Mouse (Mus musculus) myocyte (in vitro differentiated cells): ENCODE measurements around the gene Hsf2bp.

Source experiments
- MAX ChIP-seq: IDR thresholded peaks from one replicate; pipeline ENCODE4 v1.6.1; 2011; ENCODE audit warnings: low read depth, mild to moderate bottlenecking, control low read depth
- POLR2AphosphoS2 ChIP-seq: IDR thresholded peaks from one replicate; pipeline ENCODE4 v1.6.1; 2011; ENCODE audit warnings: low read depth, control low read depth; ENCODE audit not compliant: insufficient read length

- TF ChIP-seq MAX (no peak), POLR2AphosphoS2 (no peak)
Measured at GRCm38 (mm10) chr17:32057843-32058242, 21.7 kb upstream of the Hsf2bp start.
